Mouse (Mus musculus) spleen, adult 2 months (tissue): ENCODE measurements around the gene Glis1. TPM values are rescaled to one million over a fixed set of nuclear protein-coding genes. Genes with fewer than 3 reads are reported as not detected.

Experiments used
- DNase-seq, 2 experiments: peaks; one replicate each; pipeline versions ENCODE4 v3.0.0 to v3.0.0-alpha.2; 2012 to 2021; ENCODE audit warnings: low spot score in 2 of 2, low read depth in 1 of 2
- H3K27ac ChIP-seq: fragments of 200-500 bp; 2 replicates; pipeline ENCODE4 v1.5.1; 2012; ENCODE audit warnings: low read length, inconsistent platforms; ENCODE audit not compliant: insufficient read depth
- H3K27me3 ChIP-seq: fragments of 200-500 bp; 2 replicates; pipeline ENCODE4 v1.6.1; 2012; ENCODE audit warnings: mild to moderate bottlenecking, moderate library complexity, low read length, inconsistent platforms; ENCODE audit not compliant: control insufficient read depth, insufficient read depth
- H3K36me3 ChIP-seq: fragments of 200-500 bp; 2 replicates; pipeline ENCODE4 v1.6.1; 2012; ENCODE audit warnings: mild to moderate bottlenecking, low read length, inconsistent platforms; ENCODE audit not compliant: control insufficient read depth, insufficient read depth
- H3K4me1 ChIP-seq: fragments of 200-500 bp; 2 replicates; pipeline ENCODE4 v1.6.1; 2011; ENCODE audit warnings: inconsistent platforms; ENCODE audit not compliant: control insufficient read depth, insufficient read depth, insufficient read length
- H3K4me3 ChIP-seq: fragments of 200-500 bp; 2 replicates; pipeline ENCODE4 v1.5.1; 2011; ENCODE audit warnings: mild to moderate bottlenecking, inconsistent platforms; ENCODE audit not compliant: insufficient read depth, insufficient read length; ENCODE audit errors: extremely low read depth
- CTCF ChIP-seq: fragments of 200-500 bp; IDR thresholded peaks from 2 replicates; pipeline ENCODE4 v1.5.1; 2011; ENCODE audit warnings: mild to moderate bottlenecking, inconsistent platforms; ENCODE audit not compliant: insufficient read depth, insufficient read length, insufficient replicate concordance; ENCODE audit errors: extremely low read depth
- POLR2A ChIP-seq: fragments of 200-500 bp; IDR thresholded peaks from 2 replicates; pipeline ENCODE4 v1.6.1; 2011; ENCODE audit warnings: low read depth, low read length, inconsistent platforms
- WGBS: fragments of 180-500 bp; shearing (Covaris S2); methylation state at CpG from one replicate; pipeline ENCODE4 v1.1.7; 2018; 5-methylcytosine and 5-hydroxymethylcytosine counted together
- polyA plus RNA-seq: library from polyadenylated mRNA; depleted of rRNA; stranded (reverse); fragments of >200 nt; gene quantifications from 2 replicates; pipeline ENCODE4 v1.2.3, GENCODE M21; 2012

Glis1 gene
- polyA plus RNA-seq, 1 experiment, result 0.55 TPM

DNA sequence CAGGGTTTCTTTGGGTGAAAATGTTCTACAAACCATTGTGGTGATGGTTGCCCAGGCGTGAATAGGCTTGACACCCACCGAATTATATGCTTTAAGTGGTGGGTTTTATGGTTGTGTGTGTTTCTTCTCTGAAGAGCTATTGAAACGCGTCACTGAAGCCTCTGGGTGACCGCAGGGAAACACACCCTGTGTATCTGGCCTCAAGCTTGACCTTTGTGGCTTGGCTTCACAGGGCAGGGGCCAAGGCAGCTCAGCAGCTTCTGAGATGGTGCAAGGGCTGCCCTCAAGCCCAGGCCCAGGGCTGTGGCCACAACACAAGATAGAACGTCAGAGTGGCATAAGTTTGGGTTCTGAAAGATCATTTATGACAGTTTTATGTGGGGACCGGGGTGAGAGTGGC is 167.9 kb downstream of the Glis1 start:
- Histone ChIP-seq H3K36me3 (no peaks in the 10 kb centered on the region), H3K4me1 (no peaks in the 10 kb centered on the region), H3K27ac (no peak overlapping the region), H3K27me3 (no peaks in the 10 kb centered on the region), H3K4me3 (no peak overlapping the region)
- no peak for DNase-seq
- TF ChIP-seq CTCF (no peak), POLR2A (no peak)
- 87% methylated on average over 7 of the region's 7 CpGs for WGBS

DNA sequence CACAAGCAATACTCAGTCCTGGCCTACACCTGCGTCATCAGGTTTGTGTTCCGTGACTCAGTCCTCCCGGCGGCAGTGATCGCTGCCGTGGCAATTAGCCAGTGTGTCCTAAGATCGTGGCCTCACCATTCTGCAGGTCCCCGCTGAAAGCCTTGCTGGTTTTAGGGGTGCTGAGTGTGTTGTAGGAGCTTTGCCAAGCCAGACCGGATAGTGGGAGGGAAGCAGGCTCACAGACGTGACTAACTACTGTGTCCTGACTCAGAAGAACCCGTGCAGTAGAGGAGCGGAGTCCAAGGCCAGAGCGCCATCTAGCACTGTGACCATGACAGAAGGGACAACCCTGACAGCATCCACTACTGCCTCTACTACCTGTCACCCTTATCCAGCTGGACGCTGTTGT is 168.4 kb downstream of the Glis1 start:
- DNase-seq, result no peak
- Histone ChIP-seq H3K36me3 (no peaks in the 10 kb centered on the region), H3K4me1 (no peaks in the 10 kb centered on the region), H3K4me3 (no peak overlapping the region), H3K27ac (no peak overlapping the region), H3K27me3 (no peaks in the 10 kb centered on the region)
- 85% methylated on average over 14 of the region's 14 CpGs for WGBS
- TF ChIP-seq POLR2A, result no peak
- no peak for TF ChIP-seq CTCF

DNA sequence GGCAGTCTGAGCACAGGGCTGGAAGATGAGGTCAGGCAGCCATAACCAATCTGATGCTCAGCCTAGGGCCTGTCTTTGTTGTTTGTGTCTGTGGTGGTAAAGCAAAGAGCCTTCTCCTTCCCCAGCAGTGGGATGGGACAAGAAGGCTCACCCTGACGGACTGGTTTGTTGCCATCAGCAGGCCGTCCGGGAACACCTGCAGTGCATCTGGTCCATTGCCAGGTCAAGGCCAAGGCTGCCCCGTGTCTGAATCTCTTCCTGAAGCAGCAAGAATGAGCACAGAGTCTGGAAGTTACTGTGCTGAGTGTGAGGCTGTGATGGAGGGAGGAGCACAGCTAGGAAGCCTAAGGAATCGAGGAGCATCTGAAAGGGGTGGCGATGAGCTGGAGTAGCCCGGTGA is 168.8 kb downstream of the Glis1 start:
- Histone ChIP-seq H3K36me3 (no peaks in the 10 kb centered on the region), H3K4me1 (no peaks in the 10 kb centered on the region), H3K27me3 (no peaks in the 10 kb centered on the region), H3K4me3 (no peak overlapping the region), H3K27ac (no peak overlapping the region)
- TF ChIP-seq CTCF (no peak), POLR2A (no peak)
- DNase-seq, result no peak
- 80% methylated on average over 7 of the region's 7 CpGs for WGBS

DNA sequence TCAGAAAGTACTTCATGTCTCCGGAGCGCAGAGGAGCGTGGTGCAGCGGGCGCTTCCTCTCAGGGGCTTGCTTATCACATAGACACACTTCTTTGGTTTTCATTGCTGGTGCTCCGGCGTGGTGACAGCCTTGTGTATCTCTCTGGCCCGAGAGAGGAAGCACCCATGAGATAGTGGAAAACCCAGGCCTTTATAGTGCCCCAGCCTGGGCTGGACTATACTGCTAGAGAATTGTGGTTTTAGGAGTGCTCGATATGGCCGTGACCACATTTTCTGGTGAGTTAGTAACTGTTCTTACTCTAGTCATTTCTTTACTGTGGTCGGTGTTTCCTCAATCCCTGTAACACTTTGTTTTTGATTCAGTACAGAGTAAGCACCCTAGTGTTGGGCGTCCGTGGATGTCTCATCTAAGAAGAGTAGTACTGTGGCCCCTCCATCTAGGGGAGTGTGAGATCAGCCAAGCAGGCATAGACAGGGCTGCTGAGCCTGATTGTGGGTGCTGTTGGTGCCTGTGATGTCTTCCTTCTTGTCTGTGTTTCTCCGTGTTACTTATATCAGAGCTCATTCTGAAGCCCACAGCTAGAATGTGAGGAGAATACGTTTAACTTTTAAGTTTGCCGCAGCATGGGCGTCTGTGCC is 171.7 kb downstream of the Glis1 start:
- Histone ChIP-seq H3K27me3 (no peaks in the 10 kb centered on the region), H3K4me1 (no peaks in the 10 kb centered on the region), H3K36me3 (no peaks in the 10 kb centered on the region), H3K27ac (no peak overlapping the region), H3K4me3 (no peak overlapping the region)
- no peak for TF ChIP-seq POLR2A
- no peak for TF ChIP-seq CTCF
- no peak for DNase-seq
- 25% methylated on average over 17 of the region's 17 CpGs for WGBS

DNA sequence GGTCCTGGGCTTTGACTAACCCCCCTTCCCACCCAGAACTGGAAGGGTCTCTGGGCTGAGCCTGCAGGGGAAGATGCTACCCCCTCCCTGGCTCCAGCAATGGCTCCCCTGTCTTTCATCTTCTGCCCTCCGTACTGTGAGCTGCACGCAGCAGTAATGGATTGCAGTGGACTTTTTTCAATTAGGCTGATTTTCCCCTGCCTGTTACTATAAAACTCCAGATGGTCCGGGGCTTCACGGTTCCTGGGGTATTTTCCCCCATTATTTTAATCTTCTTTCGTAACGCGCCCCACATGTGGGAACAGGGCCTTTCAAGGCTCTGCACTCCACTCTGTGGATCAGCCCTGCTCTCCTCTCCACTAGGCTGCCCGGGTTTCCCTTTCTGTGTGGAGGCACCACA is 175.4 kb downstream of the Glis1 start:
- Histone ChIP-seq H3K27me3 (no peaks in the 10 kb centered on the region), H3K27ac (no peak overlapping the region), H3K4me1 (no peaks in the 10 kb centered on the region), H3K4me3 (no peak overlapping the region), H3K36me3 (no peaks in the 10 kb centered on the region)
- no peak for DNase-seq
- TF ChIP-seq POLR2A, result no peak
- TF ChIP-seq CTCF, result no peak
- 92% methylated on average over 8 of the region's 8 CpGs for WGBS

DNA sequence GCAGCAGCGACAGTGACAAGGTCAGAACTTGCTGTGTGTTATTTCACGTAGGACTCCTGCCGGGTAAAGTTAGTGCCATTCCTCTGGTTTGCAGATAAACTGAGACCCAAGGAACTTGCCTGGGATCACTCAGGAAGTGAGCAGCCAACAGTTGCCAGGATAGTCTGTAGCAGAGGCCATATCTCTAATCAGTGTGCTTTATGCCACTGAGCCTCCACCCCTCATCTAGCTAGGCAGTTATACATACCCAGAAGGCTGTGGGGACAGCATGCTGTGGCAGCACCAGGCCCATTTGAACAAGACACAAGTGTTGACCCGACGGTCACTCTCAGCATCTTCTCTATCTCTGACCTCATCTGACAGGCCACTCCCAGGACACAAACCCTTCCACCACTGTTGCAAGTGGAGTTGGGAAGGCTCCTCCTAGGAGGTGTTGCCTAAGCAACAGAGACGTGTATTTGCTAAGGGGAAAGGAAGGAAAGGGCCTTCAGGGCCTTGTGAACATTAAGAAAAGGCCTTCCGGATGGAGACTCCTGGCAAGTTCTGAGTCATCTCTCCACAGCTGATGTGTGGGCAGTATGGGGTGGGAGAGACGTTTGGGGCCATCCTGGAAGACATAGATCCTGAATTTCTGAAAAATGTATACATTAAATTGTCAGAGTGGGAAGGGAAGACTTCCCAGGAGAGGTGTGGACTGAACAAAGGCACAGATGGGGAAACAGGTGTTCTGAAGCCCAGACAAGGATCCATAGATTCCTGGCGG is 177.7 kb downstream of the Glis1 start:
- no peak overlapping the region for H3K27ac ChIP-seq
- H3K27me3 ChIP-seq, result no peaks in the 10 kb centered on the region
- H3K4me1 ChIP-seq, result no peaks in the 10 kb centered on the region
- no peak for TF ChIP-seq CTCF
- no peak for TF ChIP-seq POLR2A
- 80% methylated on average over 9 of the region's 9 CpGs for WGBS
- no peak for DNase-seq
- no peak overlapping the region for H3K4me3 ChIP-seq
- H3K36me3 ChIP-seq, result no peaks in the 10 kb centered on the region
